Mouse (Mus musculus) limb, embryonic 14.5 days (tissue): ENCODE data around the gene Susd6. TPM values are rescaled to one million over a fixed set of nuclear protein-coding genes. Genes with fewer than 3 reads are reported as not detected.

ENCODE experiments used
- ATAC-seq: fragments of 200-750 bp; cut with Nextera tagmentation; 2 replicates; pipeline ENCODE4 v1.8.0; 2017; ENCODE audit warnings: low read depth, moderate number of reproducible peaks, moderate TSS enrichment; ENCODE audit not compliant: low FRiP score
- DNase-seq: peaks from one replicate; pipeline ENCODE4 v3.0.0-alpha.2; 2015; ENCODE audit warnings: low spot score
- H3K27ac ChIP-seq: fragments of 300-500 bp; sonication (generic); replicated peaks from 2 replicates; pipeline ENCODE4 v1.5.1; 2014; ENCODE audit warnings: low read depth, mild to moderate bottlenecking, low read length, moderate library complexity, mixed read lengths
- H3K27me3 ChIP-seq: fragments of 300-500 bp; sonication (generic); 2 replicates; pipeline ENCODE4 v1.6.1; 2014; ENCODE audit warnings: low read length, mixed read lengths; ENCODE audit not compliant: control insufficient read depth, insufficient read depth
- H3K36me3 ChIP-seq: fragments of 300-500 bp; sonication (generic); 2 replicates; pipeline ENCODE4 v1.6.1; 2014; ENCODE audit warnings: mild to moderate bottlenecking, low read length, moderate library complexity, mixed read lengths; ENCODE audit not compliant: control insufficient read depth, insufficient read depth
- H3K4me1 ChIP-seq: fragments of 300-500 bp; sonication (generic); 2 replicates; pipeline ENCODE4 v1.6.1; 2014; ENCODE audit warnings: antibody characterized with exemption, low read length, mixed read lengths; ENCODE audit not compliant: control insufficient read depth, insufficient read depth
- H3K4me2 ChIP-seq: fragments of 300-500 bp; sonication (generic); replicated peaks from 2 replicates; pipeline ENCODE4 v1.6.1; 2014; ENCODE audit warnings: low read depth, mild to moderate bottlenecking, low read length, moderate library complexity; ENCODE audit not compliant: severe bottlenecking
- H3K4me3 ChIP-seq: fragments of 300-500 bp; sonication (generic); replicated peaks from 2 replicates; pipeline ENCODE4 v1.5.1; 2014; ENCODE audit warnings: low read length
- H3K9ac ChIP-seq: fragments of 300-500 bp; sonication (generic); 2 replicates; pipeline ENCODE4 v1.6.1; 2014; ENCODE audit warnings: mild to moderate bottlenecking, low read depth, low read length, moderate library complexity; ENCODE audit not compliant: severe bottlenecking
- H3K9me3 ChIP-seq: fragments of 300-500 bp; sonication (generic); 2 replicates; pipeline ENCODE4 v1.6.1; 2016; ENCODE audit warnings: low read length; ENCODE audit not compliant: control insufficient read depth
- POLR2A ChIP-seq: fragments of 200-500 bp; IDR thresholded peaks from 2 replicates; pipeline ENCODE4 v1.8.0; 2012; ENCODE audit warnings: inconsistent platforms, mild to moderate bottlenecking, moderate library complexity, borderline replicate concordance; ENCODE audit not compliant: insufficient read depth, insufficient read length; ENCODE audit errors: extremely low read depth
- WGBS: fragments of 180-500 bp; shearing (Covaris S2); extraction: QIAGEN DNeasy Blood & Tissue Kit; methylation state at CpG from one replicate; pipeline ENCODE4 v1.1.7; 2014; 5-methylcytosine and 5-hydroxymethylcytosine counted together
- polyA plus RNA-seq, 2 experiments: library from polyadenylated mRNA; depleted of rRNA in 1 of 2; stranded (reverse) in 1 of 2; unstranded in 1 of 2; fragments of >200 nt; fragmentation: Nextera tagmentation in 1 of 2; extraction: Ambion mirVana in 1 of 2; gene quantifications; 2 replicates each; pipeline versions ENCODE4 v1.2.1 to v1.2.3; 2012 to 2014

Susd6 gene
- polyA plus RNA-seq, 2 experiments, result 22.3 to 28.6 TPM

GRCm38 (mm10) chr12:80757751-80758558 lies 32.4 kb upstream of the Susd6 start:
- no peaks in the 10 kb centered on the region for H3K9me3 ChIP-seq
- DNase-seq, result peak; percentile 77
- ATAC-seq, result peak; percentile 84
- H3K36me3 ChIP-seq, result no peaks in the 10 kb centered on the region
- H3K27ac ChIP-seq, result no peak overlapping the region
- TF ChIP-seq POLR2A, result no peak
- H3K9ac ChIP-seq, result peak overlapping the region; percentile 53
- peak overlapping the region; percentile 58 for H3K4me3 ChIP-seq
- under 1% methylated on average over 110 of the region's 122 CpGs for WGBS
- peaks cover 17% of the 10 kb centered on the region for H3K4me1 ChIP-seq
- peak overlapping the region; percentile 99 for H3K4me2 ChIP-seq
- H3K27me3 ChIP-seq, result peaks cover 52% of the 10 kb centered on the region

GRCm38 (mm10) chr12:80758559-80759386 lies 31.5 kb upstream of the Susd6 start:
- TF ChIP-seq POLR2A, result no peak

DNA sequence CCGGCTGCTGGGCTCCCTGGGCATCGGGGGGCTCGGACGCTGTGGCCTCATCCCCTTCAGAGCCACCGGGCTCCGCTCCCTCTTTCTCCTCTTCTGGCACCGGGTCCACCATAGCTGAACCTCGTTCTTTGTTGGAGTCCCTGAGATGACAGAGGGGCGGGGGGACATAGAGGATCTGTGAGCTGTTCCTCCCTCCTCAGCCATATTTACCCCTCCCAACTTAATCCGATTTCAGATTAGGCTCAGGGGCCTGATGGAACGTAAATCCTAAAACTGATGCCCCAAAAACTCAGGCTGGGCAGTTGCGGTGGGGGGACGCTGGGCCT lies 31.0 kb upstream of the Susd6 start:
- DNase-seq, result no peak

More at GRCm38 (mm10) chr12:80758559-80759386, 31.5 kb upstream of the Susd6 start:
- no peak overlapping the region for H3K27ac ChIP-seq
- ATAC-seq, result no peak
- H3K9ac ChIP-seq, result peak overlapping the region; percentile 53
- no peaks in the 10 kb centered on the region for H3K9me3 ChIP-seq
- 4% methylated on average over 52 of the region's 92 CpGs for WGBS
- DNase-seq, result peak; percentile 7
- H3K27me3 ChIP-seq, result peaks cover 52% of the 10 kb centered on the region
- peaks cover 17% of the 10 kb centered on the region for H3K4me1 ChIP-seq
- peak overlapping the region; percentile 99 for H3K4me2 ChIP-seq
- H3K4me3 ChIP-seq, result peak overlapping the region; percentile 58
- H3K36me3 ChIP-seq, result no peaks in the 10 kb centered on the region

GRCm38 (mm10) chr12:80759713-80760395 lies 30.5 kb upstream of the Susd6 start:
- Histone ChIP-seq H3K4me1 (peaks cover 17% of the 10 kb centered on the region), H3K9me3 (no peaks in the 10 kb centered on the region), H3K4me2 (peak overlapping the region; percentile 99), H3K36me3 (no peaks in the 10 kb centered on the region), H3K4me3 (peak overlapping the region; percentile 58), H3K9ac (0 out of 2 replicates have a peak overlapping the region, but pooled peaks have one; percentile 13), H3K27me3 (peaks cover 52% of the 10 kb centered on the region), H3K27ac (no peak overlapping the region)
- 1% methylated on average over 21 of the region's 22 CpGs for WGBS
- DNase-seq (no peak), ATAC-seq (no peak)
- no peak for TF ChIP-seq POLR2A

More for the DNA sequence above, 31.0 kb upstream of the Susd6 start:
- Histone ChIP-seq H3K27ac (no peak overlapping the region), H3K27me3 (peaks cover 52% of the 10 kb centered on the region), H3K36me3 (no peaks in the 10 kb centered on the region), H3K4me2 (peak overlapping the region; percentile 99), H3K4me3 (peak overlapping the region; percentile 58), H3K4me1 (peaks cover 17% of the 10 kb centered on the region), H3K9me3 (no peaks in the 10 kb centered on the region), H3K9ac (0 out of 2 replicates have a peak overlapping the region, but pooled peaks have one; percentile 53)
- 12% methylated on average over 9 of the region's 13 CpGs for WGBS
- TF ChIP-seq POLR2A, result no peak
- ATAC-seq, result no peak

DNA sequence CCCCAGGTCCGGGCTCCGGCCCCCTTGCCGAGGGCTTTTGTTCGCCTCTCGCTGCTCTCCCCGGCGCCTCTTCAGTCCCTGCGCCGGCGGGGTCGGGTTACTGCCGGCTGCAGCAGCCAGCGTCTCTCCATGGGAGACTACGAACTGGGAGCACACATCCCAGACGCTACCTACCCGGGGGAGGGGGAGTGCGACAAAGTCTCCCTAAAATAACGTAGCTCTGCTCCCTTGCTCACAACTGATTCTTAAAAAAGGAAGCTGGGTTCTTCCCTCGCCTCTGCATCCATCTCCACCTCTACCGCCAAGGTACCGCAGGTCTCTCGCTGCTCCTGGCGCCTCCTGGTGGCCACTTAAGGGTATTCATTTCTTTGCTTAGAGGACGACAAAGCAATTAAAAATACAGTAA lies 29.9 kb upstream of the Susd6 start, which contains the start of gene Ccdc177:
Gene Ccdc177, minus strand, starts transcription at position 292 of the 406 bp plus-strand sequence.
- Histone ChIP-seq H3K4me1 (peaks cover 17% of the 10 kb centered on the region), H3K27ac (no peak within 1 kb of the TSS), H3K27me3 (peaks cover 52% of the 10 kb centered on the region), H3K9me3 (no peaks in the 10 kb centered on the region), H3K4me3 (peak within 1 kb of the TSS; percentile 58), H3K9ac (0 out of 2 replicates have a peak within 1 kb of the TSS, but pooled peaks have one; percentile 13), H3K36me3 (no peaks in the 10 kb centered on the region), H3K4me2 (peak within 1 kb of the TSS; percentile 99)
- no peak for ATAC-seq
- DNase-seq, result peak; percentile 82
- no peak for TF ChIP-seq POLR2A
- under 1% methylated on average over 24 of the region's 24 CpGs for WGBS
